Mouse (Mus musculus) testis, postnatal 10 days (tissue): ENCODE measurements around the gene Olfr223.
"Not testable (repeated sequence)": the region's sequence is repeated elsewhere in the genome, so short reads cannot be mapped to it uniquely, and the experiment has no call there.

Experiments
- DNase-seq: peaks from one replicate; pipeline ENCODE4 v3.0.0; 2021; ENCODE audit warnings: low spot score

The Olfr223 gene

GRCm38 (mm10) chr11:59593189-59593588 lies at the start of gene Olfr223:
TSS of gene Olfr223 (minus strand) at chr11:59593289.
- no peak for DNase-seq

- no peak for DNase-seq
Measured at GRCm38 (mm10) chr11:59642420-59642819, 49.3 kb upstream of the Olfr223 start.

- no peak for DNase-seq
Measured at GRCm38 (mm10) chr11:59641227-59641626, 48.1 kb upstream of the Olfr223 start.

GRCm38 (mm10) chr11:59639957-59640643 lies 47.0 kb upstream of the Olfr223 start:
- no peak for DNase-seq

GRCm38 (mm10) chr11:59636695-59637414 lies 43.8 kb upstream of the Olfr223 start:
- DNase-seq, result no peak

- no peak for DNase-seq
Measured at GRCm38 (mm10) chr11:59635821-59636694, 43.0 kb upstream of the Olfr223 start.

GRCm38 (mm10) chr11:59635251-59635795 lies 42.2 kb upstream of the Olfr223 start:
- no peak for DNase-seq

- DNase-seq, result no peak
Measured at GRCm38 (mm10) chr11:59634001-59634660, 41.0 kb upstream of the Olfr223 start.

GRCm38 (mm10) chr11:59633037-59633436 lies 39.9 kb upstream of the Olfr223 start:
- DNase-seq, result peak; percentile 77

GRCm38 (mm10) chr11:59631980-59632379 lies 38.9 kb upstream of the Olfr223 start:
- no peak for DNase-seq

- no peak for DNase-seq
Measured at GRCm38 (mm10) chr11:59629871-59630270, 36.8 kb upstream of the Olfr223 start.

- no peak for DNase-seq
Measured at GRCm38 (mm10) chr11:59628177-59628576, 35.1 kb upstream of the Olfr223 start.

- no peak for DNase-seq
Measured at GRCm38 (mm10) chr11:59626192-59626591, 33.1 kb upstream of the Olfr223 start.

- DNase-seq, result peak; percentile 63
Measured at GRCm38 (mm10) chr11:59624017-59624630, 31.0 kb upstream of the Olfr223 start.

GRCm38 (mm10) chr11:59622214-59622613 lies 29.1 kb upstream of the Olfr223 start:
- DNase-seq, result no peak

GRCm38 (mm10) chr11:59616986-59617385 lies 23.9 kb upstream of the Olfr223 start:
- not testable (repeated sequence) for DNase-seq

- DNase-seq, result no peak
Measured at GRCm38 (mm10) chr11:59614120-59614519, 21.0 kb upstream of the Olfr223 start.

- DNase-seq, result no peak
Measured at GRCm38 (mm10) chr11:59611646-59612045, 18.6 kb upstream of the Olfr223 start.

GRCm38 (mm10) chr11:59602287-59602686 lies 9.2 kb upstream of the Olfr223 start:
- DNase-seq, result no peak

GRCm38 (mm10) chr11:59600872-59601271 lies 7.8 kb upstream of the Olfr223 start:
- DNase-seq, result no peak

- no peak for DNase-seq
Measured at GRCm38 (mm10) chr11:59599211-59599610, 6.1 kb upstream of the Olfr223 start.
